Mouse (Mus musculus): ENCODE results near the gene Trmt44. TPM values are rescaled to one million over a fixed set of nuclear protein-coding genes. Genes with fewer than 3 reads are reported as not detected.

Gene Trmt44
- polyA plus RNA-seq, 1 experiment from 2014 or later, result 2.2 TPM

- WGBS (ENCODE audit: insufficient replicate concordance), result 60% methylated on average over 11 of the region's 11 CpGs
- H3K36me3 ChIP-seq (ENCODE audit: control insufficient read depth, insufficient read depth), result no peaks in the 10 kb centered on the region
- no peaks in the 10 kb centered on the region for H3K9me3 ChIP-seq (replicated peaks; ENCODE audit: control insufficient read depth, low read length)
- no peak for ATAC-seq (ENCODE audit: low read depth)
- no peak overlapping the region for H3K4me3 ChIP-seq (ENCODE audit: low read depth, low read length)
- no peak overlapping the region for H3K4me2 ChIP-seq (ENCODE audit: low read depth, low read length)
- H3K27me3 ChIP-seq (ENCODE audit: control insufficient read depth, insufficient read depth, low read depth, low read length), result no peaks in the 10 kb centered on the region
- no peak overlapping the region for H3K27ac ChIP-seq (ENCODE audit: low read length)
- H3K9ac ChIP-seq (ENCODE audit: low read depth, low read length), result no peak overlapping the region
- H3K4me1 ChIP-seq (ENCODE audit: control insufficient read depth, low read depth, low read length), result no peaks in the 10 kb centered on the region
Observed at GRCm38 (mm10) chr5:35516781-35517180, 58.1 kb downstream of the Trmt44 start.

DNA sequence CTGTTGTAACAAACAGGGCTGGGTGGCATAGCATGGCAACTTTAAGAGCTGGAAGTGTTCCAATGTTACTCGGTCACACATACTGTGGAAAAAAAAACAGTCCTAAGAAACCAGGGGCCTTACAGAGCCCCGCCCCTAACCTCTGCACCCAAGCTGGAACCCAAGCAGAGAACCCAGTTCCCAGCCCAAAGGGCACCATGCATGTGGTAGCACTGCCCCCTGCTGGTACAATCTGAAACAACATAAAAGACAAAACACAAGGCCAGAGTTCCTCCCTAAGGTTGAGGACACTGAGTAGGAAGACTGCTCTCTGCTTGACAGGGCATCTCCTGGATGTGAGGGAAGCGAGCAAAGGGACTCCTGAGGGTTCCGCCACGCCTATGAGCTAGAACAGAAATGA is 64.3 kb downstream of the Trmt44 start:
- ATAC-seq (ENCODE audit: low read depth), result no peak
- H3K9me3 ChIP-seq (replicated peaks; ENCODE audit: control insufficient read depth, low read length), result no peaks in the 10 kb centered on the region
- no peak overlapping the region for H3K9ac ChIP-seq (ENCODE audit: low read depth, low read length)
- 17% methylated on average over 5 of the region's 5 CpGs for WGBS (ENCODE audit: insufficient replicate concordance)
- H3K27me3 ChIP-seq (ENCODE audit: control insufficient read depth, insufficient read depth, low read depth, low read length), result no peaks in the 10 kb centered on the region
- H3K4me1 ChIP-seq (ENCODE audit: control insufficient read depth, low read depth, low read length), result no peaks in the 10 kb centered on the region
- no peak overlapping the region for H3K4me3 ChIP-seq (ENCODE audit: low read depth, low read length)
- H3K27ac ChIP-seq (ENCODE audit: low read length), result no peak overlapping the region
- H3K4me2 ChIP-seq (ENCODE audit: low read depth, low read length), result no peak overlapping the region
- H3K36me3 ChIP-seq (ENCODE audit: control insufficient read depth, insufficient read depth), result no peaks in the 10 kb centered on the region

Other genes starting within 250 kb of the Trmt44 start
- gene Hmx1, start 186.0 kb downstream of the Trmt44 start, polyA plus RNA-seq (2015; fragmentation: Nextera tagmentation; extraction: Ambion mirVana), result not detected in 2 replicates
- gene Cpz, start 49.4 kb downstream of the Trmt44 start, polyA plus RNA-seq (2015; fragmentation: Nextera tagmentation; extraction: Ambion mirVana), result 1.3 and 1.7 TPM in 2 replicates
- 4.3 and 4.4 TPM in 2 replicates for gene Acox3, start 8.0 kb upstream of the Trmt44 start, polyA plus RNA-seq (2015; fragmentation: Nextera tagmentation; extraction: Ambion mirVana)
- 1.7 and 2.9 TPM in 2 replicates for gene Htra3, start 104.7 kb upstream of the Trmt44 start, polyA plus RNA-seq (2015; fragmentation: Nextera tagmentation; extraction: Ambion mirVana)
- 2.6 and 3.2 TPM in 2 replicates for gene Sh3tc1, start 164.9 kb upstream of the Trmt44 start, polyA plus RNA-seq (2015; fragmentation: Nextera tagmentation; extraction: Ambion mirVana)
- gene Ablim2, start 182.8 kb upstream of the Trmt44 start, polyA plus RNA-seq (2015; fragmentation: Nextera tagmentation; extraction: Ambion mirVana), result 0.20 and 0.45 TPM in 2 replicates